Mouse (Mus musculus): ENCODE data around the gene Nusap1. TPM values are rescaled to one million over a fixed set of nuclear protein-coding genes. Genes with fewer than 3 reads are reported as not detected.

The Nusap1 gene
- polyA plus RNA-seq, 1 experiment from 2014 or later, result 72.8 TPM

Other genes starting within 250 kb of the Nusap1 start
- 3.0 and 3.7 TPM in 2 replicates for gene Ino80, start 140.6 kb upstream of the Nusap1 start, polyA plus RNA-seq (2016; fragmentation: Nextera tagmentation; extraction: Ambion mirVana)
- 0.35 and 0.78 TPM in 2 replicates for gene Exd1, start 70.7 kb upstream of the Nusap1 start, polyA plus RNA-seq (2016; fragmentation: Nextera tagmentation; extraction: Ambion mirVana)
- 52.2 and 52.9 TPM in 2 replicates for gene Chp1, start 70.6 kb upstream of the Nusap1 start, polyA plus RNA-seq (2016; fragmentation: Nextera tagmentation; extraction: Ambion mirVana)
- gene Oip5, start 171 bp downstream of the Nusap1 start, polyA plus RNA-seq (2016; fragmentation: Nextera tagmentation; extraction: Ambion mirVana), result 36.8 and 40.1 TPM in 2 replicates
- 39.7 and 43.2 TPM in 2 replicates for gene Ndufaf1, start 44.5 kb downstream of the Nusap1 start, polyA plus RNA-seq (2016; fragmentation: Nextera tagmentation; extraction: Ambion mirVana)
- gene Rtf1, start 56.8 kb downstream of the Nusap1 start, polyA plus RNA-seq (2016; fragmentation: Nextera tagmentation; extraction: Ambion mirVana), result 49.3 and 54.3 TPM in 2 replicates
- 1.0 and 1.2 TPM in 2 replicates for gene Itpka, start 124.0 kb downstream of the Nusap1 start, polyA plus RNA-seq (2016; fragmentation: Nextera tagmentation; extraction: Ambion mirVana)
- gene Ltk, start 142.1 kb downstream of the Nusap1 start, polyA plus RNA-seq (2016; fragmentation: Nextera tagmentation; extraction: Ambion mirVana), result not detected in 2 replicates
- 40.2 and 41.6 TPM in 2 replicates for gene Rpap1, start 169.2 kb downstream of the Nusap1 start, polyA plus RNA-seq (2016; fragmentation: Nextera tagmentation; extraction: Ambion mirVana)
- 21.5 and 23.5 TPM in 2 replicates for gene Tyro3, start 179.4 kb downstream of the Nusap1 start, polyA plus RNA-seq (2016; fragmentation: Nextera tagmentation; extraction: Ambion mirVana)

Data from hindbrain, embryonic 10.5 days (tissue).